Mouse (Mus musculus): ENCODE measurements around the gene Tubg2.

Gene Tubg2

GRCm38 (mm10) chr11:101167211-101167962 is 11.7 kb downstream of the Tubg2 start:
- peak; percentile 52 for DNase-seq

- DNase-seq, result peak; percentile 43
Measured at GRCm38 (mm10) chr11:101167963-101168300, 12.2 kb downstream of the Tubg2 start.

GRCm38 (mm10) chr11:101168301-101168980 is 12.7 kb downstream of the Tubg2 start:
- DNase-seq, result peak; percentile 52

GRCm38 (mm10) chr11:101169301-101170107 is 13.8 kb downstream of the Tubg2 start:
- DNase-seq, result peak; percentile 79

GRCm38 (mm10) chr11:101170354-101170810 is 14.7 kb downstream of the Tubg2 start, which contains the start of gene Cntnap1:
Gene Cntnap1 (plus strand): TSS chr11:101170523.
- DNase-seq, result peak; percentile 83

- peak; percentile 98 for DNase-seq
Measured at GRCm38 (mm10) chr11:101170811-101171610, 15.3 kb downstream of the Tubg2 start, which contains the start of gene Plekhh3. Gene Plekhh3 (minus strand): TSS chr11:101171351.

- DNase-seq, result peak; percentile 83
Measured at GRCm38 (mm10) chr11:101171721-101172433, 16.2 kb downstream of the Tubg2 start.

GRCm38 (mm10) chr11:101172434-101172815 is 16.7 kb downstream of the Tubg2 start:
- no peak for DNase-seq

GRCm38 (mm10) chr11:101173112-101173511 is 17.4 kb downstream of the Tubg2 start:
- DNase-seq, result peak; percentile 84

- peak; percentile 80 for DNase-seq
Measured at GRCm38 (mm10) chr11:101173631-101174388, 18.1 kb downstream of the Tubg2 start.

- peak; percentile 85 for DNase-seq
Measured at GRCm38 (mm10) chr11:101174389-101174745, 18.7 kb downstream of the Tubg2 start.

GRCm38 (mm10) chr11:101174851-101175628 is 19.3 kb downstream of the Tubg2 start, which contains the start of gene Ccr10:
Gene Ccr10 (minus strand): TSS chr11:101175443.
- DNase-seq, result no peak

- peak; percentile 86 for DNase-seq
Measured at GRCm38 (mm10) chr11:101175636-101176116, 20.0 kb downstream of the Tubg2 start.

- DNase-seq, result peak; percentile 82
Measured at GRCm38 (mm10) chr11:101176117-101176691, 20.5 kb downstream of the Tubg2 start.

- peak; percentile 91 for DNase-seq
Measured at GRCm38 (mm10) chr11:101176933-101177773, 21.4 kb downstream of the Tubg2 start.

- peak; percentile 75 for DNase-seq
Measured at GRCm38 (mm10) chr11:101178061-101179058, 22.7 kb downstream of the Tubg2 start.

GRCm38 (mm10) chr11:101179306-101179705 is 23.6 kb downstream of the Tubg2 start:
- peak; percentile 82 for DNase-seq

Measured in cerebellum, adult 11-12 months (tissue).